Mouse (Mus musculus) olfactory bulb, adult 2 months (tissue): ENCODE data around the gene Hoxc6.

Experiments
- CTCF ChIP-seq: fragments of 200-500 bp; IDR thresholded peaks from 2 replicates; pipeline ENCODE4 v1.5.1; 2012; ENCODE audit warnings: low read depth, mild to moderate bottlenecking, low read length, moderate library complexity; ENCODE audit not compliant: insufficient read depth
- POLR2A ChIP-seq: fragments of 200-500 bp; IDR thresholded peaks from 2 replicates; pipeline ENCODE4 v1.6.1; 2012; ENCODE audit warnings: mild to moderate bottlenecking, low read depth, low read length, moderate library complexity; ENCODE audit not compliant: insufficient read depth

DNA sequence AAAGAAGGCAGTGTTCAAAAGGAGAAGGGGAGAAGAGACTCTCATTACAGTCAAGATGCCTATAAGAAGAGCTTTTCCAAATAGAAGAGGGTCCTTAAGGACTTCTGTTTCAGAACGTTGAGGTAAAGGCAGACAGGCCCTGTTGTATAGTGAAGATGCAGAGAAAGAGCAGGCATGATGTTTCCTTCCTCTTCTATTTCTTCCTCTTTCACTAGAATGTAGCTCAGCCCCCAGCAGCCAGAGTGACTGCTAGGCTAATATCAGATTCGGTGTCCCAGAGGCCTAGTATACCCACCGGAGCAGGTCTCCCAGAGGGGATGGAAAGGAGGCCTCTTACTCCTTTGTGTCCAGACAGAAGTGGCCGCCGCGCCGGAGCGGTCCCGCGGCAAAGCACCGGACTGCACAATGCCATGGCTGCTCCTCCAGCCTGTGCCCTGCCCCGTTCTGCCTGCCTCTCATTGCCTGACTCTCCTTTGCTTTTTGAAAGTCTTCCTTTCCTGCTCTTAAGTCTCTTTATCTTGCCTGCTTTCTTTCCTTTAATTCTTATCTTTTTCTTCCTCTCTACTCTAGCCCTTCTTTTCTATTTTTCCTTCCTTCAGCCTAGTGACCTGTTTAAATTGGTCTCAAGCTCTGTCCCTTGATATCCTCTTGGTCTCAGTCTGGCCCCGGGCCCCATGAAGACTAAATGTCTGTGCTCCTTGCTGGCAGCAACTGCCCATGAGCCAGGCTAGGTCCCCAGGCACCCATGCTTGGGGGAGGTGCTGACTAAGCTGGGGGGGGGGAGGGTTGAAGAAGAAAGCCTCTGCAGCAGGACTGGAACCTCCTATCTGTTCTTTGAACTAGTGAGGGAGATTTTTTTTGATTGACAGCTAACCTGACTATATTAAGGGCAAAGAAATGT, 19.2 kb upstream of the Hoxc6 start:
- no peak for TF ChIP-seq CTCF
- TF ChIP-seq POLR2A = no peak
